Mouse (Mus musculus) megakaryocyte, embryonic 14.5 days (primary cell): ENCODE data around the gene Spice1. TPM values are rescaled to one million over a fixed set of nuclear protein-coding genes. Genes with fewer than 3 reads are reported as not detected.
A peak's percentile ranks its signal among the peaks of the same experiment; 100 is the strongest.

Experiments used
- H3K27me3 ChIP-seq: replicated peaks from 2 replicates; pipeline ENCODE3; 2012; ENCODE audit warnings: inconsistent platforms
- H3K36me3 ChIP-seq: replicated peaks from 2 replicates; pipeline ENCODE3; 2012; ENCODE audit warnings: low read length, inconsistent platforms, mixed read lengths
- H3K4me1 ChIP-seq: 2 replicates; pipeline ENCODE4 v1.6.1; 2012; ENCODE audit warnings: inconsistent platforms
- H3K4me3 ChIP-seq: replicated peaks from 2 replicates; pipeline ENCODE3; 2012; ENCODE audit warnings: moderate library complexity, mild to moderate bottlenecking, inconsistent platforms
- H3K9me3 ChIP-seq: 2 replicates; pipeline ENCODE4 v1.6.1; 2012; ENCODE audit warnings: inconsistent platforms
- FLI1 ChIP-seq: IDR thresholded peaks from 2 replicates; pipeline ENCODE4 v1.6.1; 2012; ENCODE audit warnings: low read length, inconsistent platforms, mixed read lengths
- GATA1 ChIP-seq: IDR thresholded peaks from 3 replicates; pipeline ENCODE4 v1.6.1; 2012; ENCODE audit warnings: mixed read lengths, low read length, inconsistent platforms, borderline replicate concordance
- polyA plus RNA-seq: library from polyadenylated mRNA; stranded (reverse); fragments of >175 nt; gene quantifications from 2 replicates; pipeline ENCODE4 v1.2.3, GENCODE M21; 2012; ENCODE audit warnings: low replicate concordance; ENCODE audit not compliant: insufficient read depth

Gene Spice1
- polyA plus RNA-seq, 1 experiment: 2.9 TPM

DNA sequence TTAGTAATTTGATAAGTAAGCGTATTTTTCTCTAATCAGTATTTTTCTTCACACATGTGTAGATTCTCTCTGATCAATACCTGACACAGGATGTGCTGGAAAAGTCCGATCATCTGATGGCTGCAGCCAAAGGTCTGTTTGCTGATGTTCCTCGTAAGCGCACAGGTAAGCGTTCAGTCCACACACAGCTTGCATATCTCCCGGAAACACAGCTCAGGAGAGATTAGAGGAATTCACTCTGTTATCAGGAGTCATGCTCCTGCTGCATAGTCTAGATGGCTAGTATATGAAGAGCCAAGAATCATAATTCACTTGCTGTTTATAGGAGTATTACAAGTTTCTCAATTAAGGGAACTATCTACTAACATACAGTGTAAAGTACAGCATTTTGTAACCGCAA lies 18.6 kb downstream of the Spice1 start:
- H3K36me3 ChIP-seq: peaks cover 40% of the 10 kb centered on the region
- H3K4me1 ChIP-seq: peaks cover 8% of the 10 kb centered on the region
- no peak for TF ChIP-seq GATA1
- TF ChIP-seq FLI1: no peak
- H3K27me3 ChIP-seq: no peaks in the 10 kb centered on the region
- H3K9me3 ChIP-seq: no peaks in the 10 kb centered on the region
- H3K4me3 ChIP-seq: no peak overlapping the region

DNA sequence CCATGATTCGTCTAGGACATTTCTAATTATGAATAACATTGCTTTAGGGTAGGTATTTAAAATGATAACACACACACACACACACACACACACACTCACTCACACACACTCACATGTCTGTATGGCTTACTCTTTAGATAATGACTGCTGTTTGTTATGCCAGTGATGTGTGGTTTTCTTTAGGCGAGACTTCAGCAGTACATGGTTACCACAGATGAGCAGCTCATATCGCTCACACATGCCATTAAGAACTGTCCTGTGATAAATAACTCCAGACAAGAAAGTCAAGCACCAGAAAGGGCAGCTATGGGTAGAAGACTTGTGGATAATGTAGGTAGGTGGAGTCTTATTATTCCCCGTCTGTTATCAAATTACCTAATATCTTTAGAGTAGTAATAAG lies 28.5 kb downstream of the Spice1 start:
- H3K36me3 ChIP-seq: peaks cover 55% of the 10 kb centered on the region
- peaks cover 9% of the 10 kb centered on the region; the same call in 1 of the 2 replicates for H3K4me1 ChIP-seq
- no peak for TF ChIP-seq FLI1
- TF ChIP-seq GATA1: no peak
- no peak overlapping the region for H3K4me3 ChIP-seq
- H3K9me3 ChIP-seq: no peaks in the 10 kb centered on the region
- H3K27me3 ChIP-seq: no peaks in the 10 kb centered on the region

DNA sequence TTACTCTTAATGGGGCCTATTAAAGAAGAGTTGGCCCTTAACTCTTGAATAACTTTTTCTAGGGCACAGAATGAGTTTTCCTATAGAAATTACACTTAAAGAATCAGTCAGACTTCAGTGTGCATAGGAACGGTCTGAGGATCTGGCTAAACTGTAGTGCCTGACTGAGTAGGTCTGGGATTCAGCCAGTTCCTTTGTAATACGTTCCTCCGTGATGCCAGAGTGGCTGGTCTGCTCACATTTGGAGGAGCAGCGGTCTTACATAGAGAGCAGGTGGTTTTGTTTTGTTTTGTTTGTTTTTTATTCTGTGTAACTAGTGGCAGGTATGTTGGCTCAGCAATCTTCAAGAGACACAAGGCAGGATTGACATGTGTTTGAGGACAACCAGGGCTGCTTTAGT lies 33.1 kb downstream of the Spice1 start:
- no peak overlapping the region for H3K4me3 ChIP-seq
- H3K9me3 ChIP-seq: no peaks in the 10 kb centered on the region
- no peaks in the 10 kb centered on the region for H3K4me1 ChIP-seq
- H3K36me3 ChIP-seq: peaks cover 40% of the 10 kb centered on the region
- no peaks in the 10 kb centered on the region for H3K27me3 ChIP-seq
- TF ChIP-seq GATA1 (no peak), FLI1 (no peak)

DNA sequence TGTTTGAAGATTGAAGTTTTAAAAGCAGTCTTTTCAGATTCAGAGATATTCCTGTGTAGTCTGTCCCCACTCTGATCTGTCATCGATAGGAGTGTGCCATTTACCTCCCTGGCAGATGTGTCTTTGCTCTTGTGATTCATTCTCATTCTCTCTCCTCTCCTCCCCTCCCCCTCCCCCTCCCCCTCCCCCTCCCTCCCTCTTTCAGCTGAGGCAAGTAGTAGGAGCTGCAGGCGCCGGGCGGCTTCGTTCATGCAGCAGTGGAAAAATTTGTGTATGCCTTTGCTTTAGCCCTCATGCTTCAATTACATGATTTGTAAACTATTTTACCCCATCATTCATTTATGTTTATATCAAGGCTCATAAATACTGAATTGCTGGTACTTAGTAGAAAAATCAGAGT lies 34.7 kb downstream of the Spice1 start:
- H3K4me1 ChIP-seq: no peaks in the 10 kb centered on the region
- H3K27me3 ChIP-seq: no peaks in the 10 kb centered on the region
- no peak overlapping the region for H3K4me3 ChIP-seq
- H3K36me3 ChIP-seq: peaks cover 39% of the 10 kb centered on the region
- TF ChIP-seq GATA1: no peak
- TF ChIP-seq FLI1: no peak
- H3K9me3 ChIP-seq: no peaks in the 10 kb centered on the region

DNA sequence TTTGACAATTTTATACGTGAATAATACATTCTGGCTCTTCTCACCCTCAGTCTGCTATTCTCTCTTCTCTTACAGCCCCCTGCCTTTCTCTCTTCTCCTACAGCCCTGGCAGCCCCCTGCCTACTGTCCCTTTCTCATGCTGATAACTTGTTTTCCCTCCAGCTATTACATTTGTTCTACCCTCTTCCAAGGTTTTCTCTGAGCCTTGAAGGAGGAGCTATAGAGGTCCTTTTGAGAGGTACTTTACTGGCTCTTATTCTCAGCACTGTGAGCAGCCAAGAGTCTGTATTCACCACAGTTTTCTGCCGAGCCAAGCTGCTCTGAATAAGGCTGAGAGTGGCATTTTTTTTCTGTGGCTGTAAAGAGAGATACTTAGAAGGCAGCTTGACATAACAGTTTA lies 36.6 kb downstream of the Spice1 start:
- H3K9me3 ChIP-seq: peaks cover 3% of the 10 kb centered on the region; the same call in 1 of the 2 replicates
- H3K27me3 ChIP-seq: no peaks in the 10 kb centered on the region
- TF ChIP-seq FLI1 (no peak), GATA1 (no peak)
- no peak overlapping the region for H3K4me3 ChIP-seq
- H3K4me1 ChIP-seq: no peaks in the 10 kb centered on the region
- H3K36me3 ChIP-seq: peaks cover 41% of the 10 kb centered on the region

DNA sequence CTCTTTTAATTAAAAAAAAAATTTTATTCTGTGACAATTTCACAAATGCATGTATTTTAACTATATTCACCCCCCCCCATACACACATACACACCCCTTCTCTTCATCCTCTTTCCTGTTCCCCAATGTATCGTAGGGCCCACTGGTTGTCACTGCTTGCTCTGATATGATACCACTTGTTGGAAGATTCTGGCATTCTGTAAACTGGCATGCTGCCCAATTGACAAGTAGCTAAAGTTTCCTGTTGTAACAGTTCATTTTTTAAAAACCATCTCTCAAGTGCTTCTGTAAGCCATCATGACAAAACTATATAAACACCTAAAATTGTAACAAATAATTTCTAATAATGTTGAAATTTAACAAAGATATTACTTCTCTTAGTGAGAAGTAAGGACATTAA lies 37.3 kb downstream of the Spice1 start:
- no peaks in the 10 kb centered on the region for H3K27me3 ChIP-seq
- TF ChIP-seq GATA1 (no peak), FLI1 (no peak)
- H3K36me3 ChIP-seq: peaks cover 41% of the 10 kb centered on the region
- H3K4me3 ChIP-seq: no peak overlapping the region
- no peaks in the 10 kb centered on the region for H3K4me1 ChIP-seq
- H3K9me3 ChIP-seq: peaks cover 8% of the 10 kb centered on the region; the same call in 1 of the 2 replicates

DNA sequence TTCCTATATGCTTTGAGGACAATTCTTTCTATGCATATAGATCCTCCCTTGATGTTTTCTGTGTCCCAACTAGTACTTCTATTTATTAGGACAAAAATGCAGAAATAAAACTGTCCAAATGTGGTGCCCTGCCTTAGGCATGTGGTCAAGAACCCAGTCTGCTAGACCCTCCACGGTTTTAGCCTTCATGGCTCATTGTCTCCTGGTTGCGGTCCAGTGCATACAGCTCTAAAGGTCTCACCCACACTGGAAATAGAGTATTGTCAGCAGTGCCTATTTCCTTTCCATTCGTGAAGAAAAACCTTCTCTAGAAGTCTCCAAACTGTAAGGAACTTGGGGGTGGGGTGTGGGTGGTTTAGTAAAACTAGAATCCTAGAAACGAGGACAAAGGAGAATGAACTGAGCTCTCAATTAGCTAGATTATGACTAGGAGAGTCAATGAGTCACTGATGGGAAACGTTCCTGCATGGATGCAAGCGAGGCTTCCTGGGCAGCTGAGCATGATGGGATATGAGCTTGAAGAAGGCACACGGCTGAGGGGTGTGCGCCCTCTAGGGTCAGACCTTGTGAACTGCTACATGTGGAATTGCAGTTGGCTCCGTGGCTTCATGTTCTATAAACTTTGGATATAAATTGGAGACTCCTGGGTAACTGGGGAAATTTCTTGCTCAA lies 45.1 kb downstream of the Spice1 start:
- Histone ChIP-seq H3K27me3 (peaks cover 9% of the 10 kb centered on the region), H3K9me3 (peaks cover 17% of the 10 kb centered on the region), H3K4me1 (peaks cover 12% of the 10 kb centered on the region), H3K4me3 (peak overlapping the region; percentile 75), H3K36me3 (peaks cover 26% of the 10 kb centered on the region)
- TF ChIP-seq GATA1: no peak
- no peak for TF ChIP-seq FLI1

DNA sequence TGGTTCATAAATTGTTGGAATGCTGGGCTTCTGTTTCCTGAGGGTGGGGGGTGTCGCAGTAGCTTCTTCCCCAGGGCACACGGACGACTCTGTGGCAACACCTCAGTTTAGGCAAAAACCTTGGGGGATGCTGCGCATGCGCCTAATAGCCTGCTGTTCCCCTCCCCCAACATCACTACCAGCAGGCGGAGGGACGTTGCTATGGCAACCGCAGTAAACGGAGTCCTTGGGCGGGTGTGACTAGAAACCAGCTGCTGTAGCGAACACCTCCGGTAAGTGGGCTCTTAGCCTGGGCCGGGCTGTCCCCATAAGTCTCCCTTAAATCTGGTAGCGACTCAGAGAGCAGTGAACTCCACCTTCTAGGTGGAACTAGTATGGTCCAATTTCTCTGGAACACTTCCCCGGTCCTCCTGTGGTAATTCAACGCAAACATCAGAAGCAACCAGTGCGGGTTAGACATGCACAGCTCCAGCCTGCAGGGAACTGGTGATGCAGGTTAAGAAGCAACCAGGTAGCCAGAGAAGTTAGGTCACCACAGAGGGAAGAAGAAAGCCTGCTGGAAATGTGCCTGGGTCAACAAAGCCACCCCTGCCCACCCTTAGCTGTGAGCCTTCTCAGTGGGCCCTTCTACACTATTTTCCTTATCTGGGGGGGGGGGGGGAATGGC lies 47.8 kb downstream of the Spice1 start, which contains the start of gene Cfap44:
TSS of gene Cfap44 (plus strand) at position 220 of the 667 bp plus-strand sequence.
- no peak for TF ChIP-seq FLI1
- no peak for TF ChIP-seq GATA1
- peak within 1 kb of the TSS; percentile 68 for H3K4me3 ChIP-seq
- H3K27me3 ChIP-seq: peaks cover 9% of the 10 kb centered on the region
- H3K36me3 ChIP-seq: peaks cover 5% of the 10 kb centered on the region
- H3K4me1 ChIP-seq: peaks cover 12% of the 10 kb centered on the region
- peaks cover 8% of the 10 kb centered on the region for H3K9me3 ChIP-seq

DNA sequence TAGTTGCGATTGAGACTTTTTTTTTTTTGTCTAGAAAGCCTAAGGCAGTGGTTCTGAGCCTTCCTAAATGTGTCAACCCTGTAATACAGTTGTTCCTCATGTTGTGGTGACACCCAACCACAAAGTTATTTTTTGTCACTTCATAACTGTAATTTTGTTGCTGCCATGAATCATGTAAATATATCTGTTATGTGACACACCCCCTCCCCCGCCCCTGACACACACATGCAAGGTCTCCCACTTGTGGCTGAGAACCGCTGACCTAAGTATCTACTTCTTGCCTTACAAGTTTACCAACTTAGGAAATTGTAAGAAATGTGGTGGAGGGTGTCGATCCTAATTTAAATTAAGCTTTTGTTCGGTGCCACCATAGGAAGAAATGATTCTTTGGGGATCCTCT lies 58.0 kb downstream of the Spice1 start:
- Histone ChIP-seq H3K36me3 (no peaks in the 10 kb centered on the region), H3K4me3 (no peak overlapping the region), H3K4me1 (no peaks in the 10 kb centered on the region), H3K27me3 (no peaks in the 10 kb centered on the region), H3K9me3 (peaks cover 7% of the 10 kb centered on the region)
- TF ChIP-seq GATA1: no peak
- no peak for TF ChIP-seq FLI1

DNA sequence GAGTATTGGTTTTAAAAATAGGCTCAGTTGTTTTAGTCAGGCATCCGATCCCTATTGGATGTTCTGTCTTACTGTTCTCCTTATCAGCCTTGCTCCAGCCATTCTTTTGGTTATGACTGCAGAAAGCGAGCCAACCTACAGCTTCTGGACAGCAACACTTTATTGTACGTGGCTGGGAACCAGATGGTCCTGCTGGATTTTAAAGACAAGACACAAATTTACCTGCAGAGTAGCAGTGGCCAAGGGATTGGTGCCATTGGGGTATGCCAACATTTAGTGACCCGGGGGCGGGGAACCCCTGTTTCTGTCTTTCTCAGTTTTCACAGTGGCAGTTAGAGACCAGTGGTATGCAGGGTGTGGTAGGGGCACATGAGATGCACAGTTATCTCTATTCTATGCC lies 60.3 kb downstream of the Spice1 start:
- no peaks in the 10 kb centered on the region for H3K27me3 ChIP-seq
- H3K9me3 ChIP-seq: peaks cover 7% of the 10 kb centered on the region
- no peaks in the 10 kb centered on the region for H3K36me3 ChIP-seq
- no peak overlapping the region for H3K4me3 ChIP-seq
- TF ChIP-seq GATA1 (no peak), FLI1 (no peak)
- H3K4me1 ChIP-seq: no peaks in the 10 kb centered on the region
